Mouse (Mus musculus): Measurements from ENCODE around the gene Col23a1.

Col23a1 gene

GRCm38 (mm10) chr11:51328387-51328942 is 38.7 kb downstream of the Col23a1 start:
- no peak for DNase-seq (ENCODE audit: low spot score)

- no peak for DNase-seq (ENCODE audit: low spot score)
These were observed 40.4 kb downstream of the Col23a1 start for GRCm38 (mm10) chr11:51329837-51330714.

GRCm38 (mm10) chr11:51334017-51334416 is 44.3 kb downstream of the Col23a1 start:
- DNase-seq (ENCODE audit: low spot score): no peak

GRCm38 (mm10) chr11:51337585-51337984 is 47.9 kb downstream of the Col23a1 start:
- peak; percentile 36 for DNase-seq (ENCODE audit: low spot score)

- DNase-seq (ENCODE audit: low spot score): peak; percentile 52
These were observed 48.7 kb downstream of the Col23a1 start for GRCm38 (mm10) chr11:51338416-51338815.

GRCm38 (mm10) chr11:51341091-51341490 is 51.4 kb downstream of the Col23a1 start:
- DNase-seq (ENCODE audit: low spot score): no peak

GRCm38 (mm10) chr11:51342776-51343175 is 53.1 kb downstream of the Col23a1 start:
- DNase-seq (ENCODE audit: low spot score): peak; percentile 33

- DNase-seq (ENCODE audit: low spot score): peak; percentile 40
These were observed 53.6 kb downstream of the Col23a1 start for GRCm38 (mm10) chr11:51343312-51343711.

GRCm38 (mm10) chr11:51343728-51344289 is 54.1 kb downstream of the Col23a1 start:
- peak; percentile 31 for DNase-seq (ENCODE audit: low spot score)

- peak; percentile 36 for DNase-seq (ENCODE audit: low spot score)
These were observed 56.1 kb downstream of the Col23a1 start for GRCm38 (mm10) chr11:51345481-51346465.

GRCm38 (mm10) chr11:51347756-51348155 is 58.0 kb downstream of the Col23a1 start:
- no peak for DNase-seq (ENCODE audit: low spot score)

GRCm38 (mm10) chr11:51349665-51350064 is 59.9 kb downstream of the Col23a1 start:
- peak; percentile 25 for DNase-seq (ENCODE audit: low spot score)

- peak; percentile 37 for DNase-seq (ENCODE audit: low spot score)
These were observed 61.4 kb downstream of the Col23a1 start for GRCm38 (mm10) chr11:51351151-51351550.

GRCm38 (mm10) chr11:51351841-51352240 is 62.1 kb downstream of the Col23a1 start:
- DNase-seq (ENCODE audit: low spot score): peak; percentile 51

- DNase-seq (ENCODE audit: low spot score): peak; percentile 39
These were observed 64.0 kb downstream of the Col23a1 start for GRCm38 (mm10) chr11:51353746-51354145.

GRCm38 (mm10) chr11:51358981-51359380 is 69.3 kb downstream of the Col23a1 start:
- DNase-seq (ENCODE audit: low spot score): peak; percentile 13

GRCm38 (mm10) chr11:51364353-51364752 is 74.6 kb downstream of the Col23a1 start:
- DNase-seq (ENCODE audit: low spot score): no peak

GRCm38 (mm10) chr11:51367334-51367733 is 77.6 kb downstream of the Col23a1 start:
- DNase-seq (ENCODE audit: low spot score): no peak

- peak; percentile 12 for DNase-seq (ENCODE audit: low spot score)
These were observed 80.6 kb downstream of the Col23a1 start for GRCm38 (mm10) chr11:51370273-51370672.

- DNase-seq (ENCODE audit: low spot score): peak; percentile 27
These were observed 81.6 kb downstream of the Col23a1 start for GRCm38 (mm10) chr11:51371321-51371720.

- peak; percentile 31 for DNase-seq (ENCODE audit: low spot score)
These were observed 82.2 kb downstream of the Col23a1 start for GRCm38 (mm10) chr11:51371926-51372325.

- DNase-seq (ENCODE audit: low spot score): peak; percentile 45
These were observed 87.5 kb downstream of the Col23a1 start for GRCm38 (mm10) chr11:51377199-51377598.
